Mouse (Mus musculus): ENCODE results near the gene Trappc6a. TPM values are rescaled to one million over a fixed set of nuclear protein-coding genes. Genes with fewer than 3 reads are reported as not detected.

Trappc6a gene
- polyA plus RNA-seq (2014; fragmentation: Nextera tagmentation; extraction: Ambion mirVana): 63.7 and 70.2 TPM in 2 replicates

- H3K4me1 ChIP-seq (ENCODE audit: control insufficient read depth, insufficient read depth, low read length): peaks cover 8% of the 10 kb centered on the region; the same call in 1 of the 2 replicates
- peak; percentile 95 for ATAC-seq (ENCODE audit: low FRiP score, low TSS enrichment)
- H3K4me3 ChIP-seq (ENCODE audit: low read length): peak within 1 kb of the TSS; percentile 88
- H3K27me3 ChIP-seq (ENCODE audit: control insufficient read depth, insufficient read depth, low read length): no peaks in the 10 kb centered on the region
- H3K9ac ChIP-seq (ENCODE audit: low read depth, low read length): peak within 1 kb of the TSS; percentile 85
- H3K4me2 ChIP-seq (replicated peaks; ENCODE audit: low read depth, low read length): peak within 1 kb of the TSS; percentile 97
- H3K9me3 ChIP-seq (ENCODE audit: control insufficient read depth, low read length): no peaks in the 10 kb centered on the region
- no peaks in the 10 kb centered on the region for H3K36me3 ChIP-seq (ENCODE audit: control insufficient read depth, insufficient read depth, low read length)
- H3K27ac ChIP-seq (ENCODE audit: low read depth, low read length): peak within 1 kb of the TSS; percentile 37; the same call in 1 of the 2 replicates
- under 1% methylated on average over 56 of the region's 56 CpGs for WGBS
These were observed at the start of gene Trappc6a, which contains the start of gene Bloc1s3 for GRCm38 (mm10) chr7:19508150-19508923. Gene Trappc6a, plus strand, starts transcription at chr7:19508395. Gene Bloc1s3, minus strand, starts transcription at chr7:19508367.

GRCm38 (mm10) chr7:19458591-19459111 is 49.5 kb upstream of the Trappc6a start, which contains the start of gene Mark4:
Gene Mark4, minus strand, starts transcription at chr7:19458821.
- H3K27me3 ChIP-seq (ENCODE audit: control insufficient read depth, insufficient read depth, low read length): no peaks in the 10 kb centered on the region
- H3K9me3 ChIP-seq (ENCODE audit: control insufficient read depth, low read length): no peaks in the 10 kb centered on the region
- peak; percentile 85 for ATAC-seq (ENCODE audit: low FRiP score, low TSS enrichment)
- H3K36me3 ChIP-seq (ENCODE audit: control insufficient read depth, insufficient read depth, low read length): peaks cover 9% of the 10 kb centered on the region
- peak within 1 kb of the TSS; percentile 79 for H3K27ac ChIP-seq (ENCODE audit: low read depth, low read length)
- H3K4me1 ChIP-seq (ENCODE audit: control insufficient read depth, insufficient read depth, low read length): peaks cover 10% of the 10 kb centered on the region; the same call in 1 of the 2 replicates
- peak within 1 kb of the TSS; percentile 96 for H3K4me3 ChIP-seq (ENCODE audit: low read length)
- peak within 1 kb of the TSS; percentile 86 for H3K4me2 ChIP-seq (replicated peaks; ENCODE audit: low read depth, low read length)
- peak within 1 kb of the TSS; percentile 88 for H3K9ac ChIP-seq (ENCODE audit: low read depth, low read length)
- under 1% methylated on average over 28 of the region's 42 CpGs for WGBS

DNA sequence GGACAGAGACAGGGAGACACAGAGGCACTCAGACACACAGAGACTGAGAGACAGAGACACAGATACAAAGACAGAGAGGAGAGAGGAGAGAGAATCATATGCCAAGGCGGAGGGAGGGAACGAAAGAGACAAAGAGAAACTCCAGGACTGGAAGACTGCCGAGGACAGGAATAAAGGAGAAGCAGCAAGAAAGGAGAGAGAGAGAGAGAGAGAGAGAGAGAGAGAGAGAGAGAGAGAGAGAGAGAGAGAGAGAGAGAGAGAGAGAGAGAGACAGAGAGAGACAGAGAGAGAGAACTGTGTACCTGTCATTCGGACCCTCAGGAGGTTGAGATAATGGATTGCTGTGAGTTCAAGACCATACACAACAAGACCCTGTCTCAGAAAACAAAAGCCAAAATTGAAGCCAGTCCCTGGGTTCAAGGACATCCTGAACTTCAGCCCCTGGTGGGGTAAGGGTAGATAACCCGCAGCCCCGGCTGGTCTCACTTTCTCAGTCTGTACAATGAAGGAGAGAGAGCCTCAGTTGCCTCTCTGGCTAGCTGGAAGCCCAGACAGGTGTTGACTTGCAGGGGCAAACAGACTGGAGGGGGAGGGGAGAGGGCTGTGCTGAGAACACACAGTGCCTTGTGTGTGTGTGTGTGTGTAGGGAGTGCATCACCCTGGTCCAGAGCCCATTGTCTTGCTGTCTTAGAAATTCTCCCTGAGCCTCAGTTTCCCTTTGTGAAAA is 48.9 kb upstream of the Trappc6a start:
- ATAC-seq (ENCODE audit: low FRiP score, low TSS enrichment): no peak
- peak overlapping the region; percentile 96 for H3K4me3 ChIP-seq (ENCODE audit: low read length)
- H3K9ac ChIP-seq (ENCODE audit: low read depth, low read length): peak overlapping the region; percentile 88
- H3K4me1 ChIP-seq (ENCODE audit: control insufficient read depth, insufficient read depth, low read length): peaks cover 12% of the 10 kb centered on the region; the same call in 1 of the 2 replicates
- H3K9me3 ChIP-seq (ENCODE audit: control insufficient read depth, low read length): no peaks in the 10 kb centered on the region
- H3K27ac ChIP-seq (ENCODE audit: low read depth, low read length): no peak overlapping the region; the same call in 1 of the 2 replicates
- peak overlapping the region; percentile 86 for H3K4me2 ChIP-seq (replicated peaks; ENCODE audit: low read depth, low read length)
- no peaks in the 10 kb centered on the region for H3K27me3 ChIP-seq (ENCODE audit: control insufficient read depth, insufficient read depth, low read length)
- H3K36me3 ChIP-seq (ENCODE audit: control insufficient read depth, insufficient read depth, low read length): peaks cover 9% of the 10 kb centered on the region
- WGBS: 25% methylated on average over 6 of the region's 6 CpGs

DNA sequence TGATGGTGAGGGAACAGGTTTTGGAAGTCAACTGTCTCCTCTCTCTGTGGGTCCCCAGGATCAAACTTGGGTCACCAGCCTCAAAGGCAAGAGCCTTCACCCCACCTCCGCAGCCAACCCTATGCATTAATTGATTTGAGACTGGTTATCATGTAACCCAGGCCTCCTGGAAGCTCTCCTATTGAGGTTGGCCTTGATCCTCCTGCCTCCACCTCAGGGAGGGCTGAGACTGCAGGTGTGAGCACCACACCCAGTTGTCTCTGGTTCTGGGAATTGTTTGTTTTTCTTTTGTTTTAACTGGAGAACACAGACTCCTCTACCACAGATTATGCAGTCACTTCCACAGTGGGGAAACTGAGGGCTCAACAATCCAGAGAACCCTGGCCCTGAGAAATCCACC is 47.7 kb upstream of the Trappc6a start:
- H3K9ac ChIP-seq (ENCODE audit: low read depth, low read length): no peak overlapping the region
- WGBS: 81% methylated on average over 1 of the region's 1 CpGs
- no peak overlapping the region for H3K4me3 ChIP-seq (ENCODE audit: low read length)
- ATAC-seq (ENCODE audit: low FRiP score, low TSS enrichment): no peak
- peaks cover 19% of the 10 kb centered on the region; the same call in 1 of the 2 replicates for H3K4me1 ChIP-seq (ENCODE audit: control insufficient read depth, insufficient read depth, low read length)
- H3K4me2 ChIP-seq (replicated peaks; ENCODE audit: low read depth, low read length): no peak overlapping the region
- H3K27ac ChIP-seq (ENCODE audit: low read depth, low read length): no peak overlapping the region
- no peaks in the 10 kb centered on the region for H3K27me3 ChIP-seq (ENCODE audit: control insufficient read depth, insufficient read depth, low read length)
- no peaks in the 10 kb centered on the region for H3K9me3 ChIP-seq (ENCODE audit: control insufficient read depth, low read length)
- peaks cover 9% of the 10 kb centered on the region for H3K36me3 ChIP-seq (ENCODE audit: control insufficient read depth, insufficient read depth, low read length)

GRCm38 (mm10) chr7:19461488-19461887 is 46.7 kb upstream of the Trappc6a start:
- Histone ChIP-seq H3K4me2 (replicated peaks; ENCODE audit: low read depth, low read length) (no peak overlapping the region), H3K27me3 (ENCODE audit: control insufficient read depth, insufficient read depth, low read length) (no peaks in the 10 kb centered on the region), H3K9ac (ENCODE audit: low read depth, low read length) (no peak overlapping the region), H3K27ac (ENCODE audit: low read depth, low read length) (no peak overlapping the region), H3K9me3 (ENCODE audit: control insufficient read depth, low read length) (no peaks in the 10 kb centered on the region), H3K4me3 (ENCODE audit: low read length) (no peak overlapping the region), H3K4me1 (ENCODE audit: control insufficient read depth, insufficient read depth, low read length) (peaks cover 19% of the 10 kb centered on the region; the same call in 1 of the 2 replicates), H3K36me3 (ENCODE audit: control insufficient read depth, insufficient read depth, low read length) (peaks cover under 1% of the 10 kb centered on the region; the same call in 1 of the 2 replicates)
- no peak for ATAC-seq (ENCODE audit: low FRiP score, low TSS enrichment)
- 4% methylated on average over 6 of the region's 6 CpGs for WGBS

GRCm38 (mm10) chr7:19462443-19462842 is 45.8 kb upstream of the Trappc6a start:
- H3K4me2 ChIP-seq (replicated peaks; ENCODE audit: low read depth, low read length): no peak overlapping the region
- no peaks in the 10 kb centered on the region for H3K36me3 ChIP-seq (ENCODE audit: control insufficient read depth, insufficient read depth, low read length)
- H3K9ac ChIP-seq (ENCODE audit: low read depth, low read length): 0 out of 2 replicates have a peak overlapping the region, but pooled peaks have one; percentile 12
- H3K27me3 ChIP-seq (ENCODE audit: control insufficient read depth, insufficient read depth, low read length): no peaks in the 10 kb centered on the region
- WGBS: 62% methylated on average over 4 of the region's 4 CpGs
- H3K4me3 ChIP-seq (ENCODE audit: low read length): no peak overlapping the region
- H3K27ac ChIP-seq (ENCODE audit: low read depth, low read length): 0 out of 2 replicates have a peak overlapping the region, but pooled peaks have one; percentile 24
- H3K4me1 ChIP-seq (ENCODE audit: control insufficient read depth, insufficient read depth, low read length): peaks cover 15% of the 10 kb centered on the region; the same call in 1 of the 2 replicates
- ATAC-seq (ENCODE audit: low FRiP score, low TSS enrichment): no peak
- no peaks in the 10 kb centered on the region for H3K9me3 ChIP-seq (ENCODE audit: control insufficient read depth, low read length)

GRCm38 (mm10) chr7:19462884-19463381 is 45.3 kb upstream of the Trappc6a start, which contains the start of gene Exoc3l2:
Gene Exoc3l2, plus strand, starts transcription at chr7:19463331.
- Histone ChIP-seq H3K27me3 (ENCODE audit: control insufficient read depth, insufficient read depth, low read length) (no peaks in the 10 kb centered on the region), H3K27ac (ENCODE audit: low read depth, low read length) (0 out of 2 replicates have a peak within 1 kb of the TSS, but pooled peaks have one; percentile 24), H3K36me3 (ENCODE audit: control insufficient read depth, insufficient read depth, low read length) (no peaks in the 10 kb centered on the region), H3K4me1 (ENCODE audit: control insufficient read depth, insufficient read depth, low read length) (peaks cover 12% of the 10 kb centered on the region; the same call in 1 of the 2 replicates), H3K4me3 (ENCODE audit: low read length) (peak within 1 kb of the TSS; percentile 16), H3K9ac (ENCODE audit: low read depth, low read length) (0 out of 2 replicates have a peak within 1 kb of the TSS, but pooled peaks have one; percentile 12), H3K9me3 (ENCODE audit: control insufficient read depth, low read length) (no peaks in the 10 kb centered on the region), H3K4me2 (replicated peaks; ENCODE audit: low read depth, low read length) (peak within 1 kb of the TSS; percentile 34; the same call in 1 of the 2 replicates)
- ATAC-seq (ENCODE audit: low FRiP score, low TSS enrichment): no peak
- 33% methylated on average over 6 of the region's 6 CpGs for WGBS
